Mouse (Mus musculus): ENCODE measurements around the gene Zbtb38. TPM values are rescaled to one million over a fixed set of nuclear protein-coding genes. Genes with fewer than 3 reads are reported as not detected.

Gene Zbtb38
- polyA plus RNA-seq, 1 experiment from 2014 or later: 13.4 TPM

- no peak for DNase-seq (ENCODE audit: low spot score)
- Histone ChIP-seq H3K36me3 (peaks cover 11% of the 10 kb centered on the region; the same call in 1 of the 2 replicates), H3K27me3 (ENCODE audit: insufficient read depth, poor library complexity, severe bottlenecking) (no peaks in the 10 kb centered on the region), H3K27ac (peak overlapping the region; percentile 99; the same call in 1 of the 2 replicates), H3K4me3 (no peak overlapping the region), H3K9me3 (no peaks in the 10 kb centered on the region), H3K4me1 (peaks cover 38% of the 10 kb centered on the region)
- 61% methylated on average over 8 of the region's 8 CpGs for WGBS
Measured at GRCm38 (mm10) chr9:96721163-96721799, 31.4 kb downstream of the Zbtb38 start.

DNA sequence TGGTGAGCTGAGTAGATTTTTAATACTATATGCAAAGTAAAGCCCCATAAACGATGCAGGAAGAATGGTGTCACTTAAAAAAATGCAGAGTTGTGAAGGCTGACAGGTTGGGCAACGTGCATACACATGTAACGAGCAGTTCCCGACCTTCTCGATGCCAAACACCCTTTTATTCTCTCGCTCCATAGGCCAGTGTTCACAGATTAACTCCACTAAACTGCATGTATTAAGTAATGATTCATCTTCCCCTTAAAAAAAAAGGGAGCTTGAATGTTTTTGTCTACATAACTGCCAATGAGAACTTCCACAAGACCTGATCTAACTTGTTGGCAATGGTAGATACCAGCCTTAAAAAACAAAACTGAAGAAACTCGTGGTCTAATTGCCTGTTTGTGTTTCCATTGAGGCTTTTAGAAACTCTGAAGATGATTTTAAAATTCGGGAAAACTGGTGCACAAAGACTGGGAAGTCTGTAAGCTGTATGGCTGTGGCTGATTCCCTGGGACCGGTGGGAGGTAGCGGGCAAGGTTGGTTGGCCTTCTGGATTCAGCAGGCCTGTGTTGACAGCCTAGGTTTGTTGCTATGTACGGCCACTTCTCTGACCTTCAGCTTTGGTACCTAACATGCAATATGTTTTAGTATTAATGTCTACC is 32.0 kb downstream of the Zbtb38 start:
- Histone ChIP-seq H3K4me1 (peaks cover 35% of the 10 kb centered on the region), H3K9me3 (no peaks in the 10 kb centered on the region), H3K4me3 (peak overlapping the region; percentile 78), H3K27ac (peak overlapping the region; percentile 99), H3K36me3 (peaks cover 13% of the 10 kb centered on the region), H3K27me3 (ENCODE audit: insufficient read depth, poor library complexity, severe bottlenecking) (no peaks in the 10 kb centered on the region)
- 68% methylated on average over 11 of the region's 11 CpGs for WGBS
- no peak for DNase-seq (ENCODE audit: low spot score)

- H3K27me3 ChIP-seq (ENCODE audit: insufficient read depth, poor library complexity, severe bottlenecking): no peaks in the 10 kb centered on the region
- peak; percentile 84 for DNase-seq (ENCODE audit: low spot score)
- peak overlapping the region; percentile 78 for H3K4me3 ChIP-seq
- peaks cover 38% of the 10 kb centered on the region for H3K4me1 ChIP-seq
- peak overlapping the region; percentile 99 for H3K27ac ChIP-seq
- WGBS: under 1% methylated on average over 85 of the region's 85 CpGs
- peaks cover 20% of the 10 kb centered on the region for H3K36me3 ChIP-seq
- H3K9me3 ChIP-seq: no peaks in the 10 kb centered on the region
Measured at GRCm38 (mm10) chr9:96719408-96720158, 33.0 kb downstream of the Zbtb38 start.

- 62% methylated on average over 10 of the region's 10 CpGs for WGBS
- Histone ChIP-seq H3K27ac (peak overlapping the region; percentile 99), H3K4me3 (peak overlapping the region; percentile 78), H3K9me3 (no peaks in the 10 kb centered on the region), H3K27me3 (ENCODE audit: insufficient read depth, poor library complexity, severe bottlenecking) (no peaks in the 10 kb centered on the region), H3K4me1 (peaks cover 40% of the 10 kb centered on the region), H3K36me3 (peaks cover 20% of the 10 kb centered on the region)
- no peak for DNase-seq (ENCODE audit: low spot score)
Measured at GRCm38 (mm10) chr9:96718888-96719287, 33.7 kb downstream of the Zbtb38 start.

GRCm38 (mm10) chr9:96718402-96718798 is 34.2 kb downstream of the Zbtb38 start:
- Histone ChIP-seq H3K36me3 (peaks cover 20% of the 10 kb centered on the region), H3K4me1 (peaks cover 38% of the 10 kb centered on the region), H3K27ac (no peak overlapping the region; the same call in 1 of the 2 replicates), H3K4me3 (peak overlapping the region; percentile 78), H3K27me3 (ENCODE audit: insufficient read depth, poor library complexity, severe bottlenecking) (no peaks in the 10 kb centered on the region), H3K9me3 (no peaks in the 10 kb centered on the region)
- DNase-seq (ENCODE audit: low spot score): no peak
- 87% methylated on average over 8 of the region's 8 CpGs for WGBS

DNA sequence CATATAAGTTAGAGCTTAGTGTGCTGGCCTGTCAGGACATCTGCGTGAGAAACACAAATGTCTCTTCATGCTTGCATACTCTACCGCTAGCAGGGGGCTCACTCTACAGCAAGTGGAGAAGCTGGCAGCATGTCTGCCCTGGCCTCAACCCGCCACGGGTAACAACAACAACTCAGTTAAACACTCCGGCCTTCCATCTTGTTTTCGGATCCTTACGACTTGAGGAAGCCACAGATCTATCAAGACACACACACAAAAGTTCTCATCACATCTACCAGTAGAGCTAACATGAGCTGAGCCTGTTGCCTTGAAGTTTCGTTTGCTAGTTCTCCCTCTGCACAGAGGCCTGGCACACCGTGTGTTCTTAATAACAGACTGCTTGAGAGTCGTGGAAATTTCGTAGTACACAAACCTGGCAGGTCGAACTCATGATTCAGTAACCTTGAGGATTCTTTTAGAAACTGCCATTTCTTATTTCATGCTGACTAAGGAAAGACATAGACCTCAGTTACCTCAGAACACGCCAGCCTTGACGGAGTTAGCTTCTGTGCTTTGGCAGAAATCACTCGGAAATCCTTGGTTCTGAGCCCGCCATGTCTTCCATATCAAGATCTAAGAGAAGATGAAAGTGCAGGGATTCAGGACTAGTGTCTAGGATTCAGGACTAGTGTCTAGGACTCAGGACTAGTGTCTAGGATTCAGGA is 34.8 kb downstream of the Zbtb38 start:
- DNase-seq (ENCODE audit: low spot score): no peak
- peaks cover 20% of the 10 kb centered on the region for H3K36me3 ChIP-seq
- 92% methylated on average over 16 of the region's 16 CpGs for WGBS
- no peaks in the 10 kb centered on the region for H3K9me3 ChIP-seq
- H3K4me3 ChIP-seq: no peak overlapping the region
- peaks cover 41% of the 10 kb centered on the region for H3K4me1 ChIP-seq
- H3K27ac ChIP-seq: no peak overlapping the region
- H3K27me3 ChIP-seq (ENCODE audit: insufficient read depth, poor library complexity, severe bottlenecking): no peaks in the 10 kb centered on the region

GRCm38 (mm10) chr9:96716735-96717444 is 35.7 kb downstream of the Zbtb38 start:
- Histone ChIP-seq H3K27ac (no peak overlapping the region), H3K27me3 (ENCODE audit: insufficient read depth, poor library complexity, severe bottlenecking) (no peaks in the 10 kb centered on the region), H3K9me3 (no peaks in the 10 kb centered on the region), H3K4me1 (peaks cover 51% of the 10 kb centered on the region), H3K4me3 (no peak overlapping the region), H3K36me3 (peaks cover 22% of the 10 kb centered on the region)
- DNase-seq (ENCODE audit: low spot score): no peak
- WGBS: 88% methylated on average over 14 of the region's 14 CpGs

GRCm38 (mm10) chr9:96716136-96716535 is 36.5 kb downstream of the Zbtb38 start:
- no peak for DNase-seq (ENCODE audit: low spot score)
- H3K36me3 ChIP-seq: peaks cover 23% of the 10 kb centered on the region
- no peak overlapping the region for H3K4me3 ChIP-seq
- no peaks in the 10 kb centered on the region for H3K9me3 ChIP-seq
- peaks cover 48% of the 10 kb centered on the region for H3K4me1 ChIP-seq
- H3K27ac ChIP-seq: no peak overlapping the region
- 89% methylated on average over 10 of the region's 10 CpGs for WGBS
- no peaks in the 10 kb centered on the region for H3K27me3 ChIP-seq (ENCODE audit: insufficient read depth, poor library complexity, severe bottlenecking)

DNA sequence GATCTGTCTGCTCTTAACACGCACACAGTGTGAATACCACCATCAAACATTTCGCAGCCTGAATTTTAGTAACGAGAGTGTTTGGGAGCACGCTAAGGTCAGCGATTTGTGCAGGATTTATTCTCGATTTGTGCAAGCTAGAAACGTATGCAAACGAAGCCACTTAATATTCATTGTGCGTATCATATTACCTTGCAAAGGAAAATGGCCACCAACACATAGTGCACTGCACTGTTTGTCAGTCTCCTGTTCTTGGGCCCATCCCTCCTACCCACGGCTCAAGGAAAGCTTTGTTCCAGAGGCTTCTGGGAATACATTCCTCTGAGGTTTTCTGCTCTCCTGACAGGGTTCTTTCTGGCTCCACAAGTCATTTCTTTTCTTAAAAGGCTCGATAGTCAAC is 37.5 kb downstream of the Zbtb38 start:
- peaks cover 23% of the 10 kb centered on the region for H3K36me3 ChIP-seq
- H3K4me1 ChIP-seq: peaks cover 43% of the 10 kb centered on the region
- no peak overlapping the region for H3K27ac ChIP-seq
- 86% methylated on average over 11 of the region's 11 CpGs for WGBS
- no peaks in the 10 kb centered on the region for H3K9me3 ChIP-seq
- no peaks in the 10 kb centered on the region for H3K27me3 ChIP-seq (ENCODE audit: insufficient read depth, poor library complexity, severe bottlenecking)
- no peak overlapping the region for H3K4me3 ChIP-seq
- no peak for DNase-seq (ENCODE audit: low spot score)

DNA sequence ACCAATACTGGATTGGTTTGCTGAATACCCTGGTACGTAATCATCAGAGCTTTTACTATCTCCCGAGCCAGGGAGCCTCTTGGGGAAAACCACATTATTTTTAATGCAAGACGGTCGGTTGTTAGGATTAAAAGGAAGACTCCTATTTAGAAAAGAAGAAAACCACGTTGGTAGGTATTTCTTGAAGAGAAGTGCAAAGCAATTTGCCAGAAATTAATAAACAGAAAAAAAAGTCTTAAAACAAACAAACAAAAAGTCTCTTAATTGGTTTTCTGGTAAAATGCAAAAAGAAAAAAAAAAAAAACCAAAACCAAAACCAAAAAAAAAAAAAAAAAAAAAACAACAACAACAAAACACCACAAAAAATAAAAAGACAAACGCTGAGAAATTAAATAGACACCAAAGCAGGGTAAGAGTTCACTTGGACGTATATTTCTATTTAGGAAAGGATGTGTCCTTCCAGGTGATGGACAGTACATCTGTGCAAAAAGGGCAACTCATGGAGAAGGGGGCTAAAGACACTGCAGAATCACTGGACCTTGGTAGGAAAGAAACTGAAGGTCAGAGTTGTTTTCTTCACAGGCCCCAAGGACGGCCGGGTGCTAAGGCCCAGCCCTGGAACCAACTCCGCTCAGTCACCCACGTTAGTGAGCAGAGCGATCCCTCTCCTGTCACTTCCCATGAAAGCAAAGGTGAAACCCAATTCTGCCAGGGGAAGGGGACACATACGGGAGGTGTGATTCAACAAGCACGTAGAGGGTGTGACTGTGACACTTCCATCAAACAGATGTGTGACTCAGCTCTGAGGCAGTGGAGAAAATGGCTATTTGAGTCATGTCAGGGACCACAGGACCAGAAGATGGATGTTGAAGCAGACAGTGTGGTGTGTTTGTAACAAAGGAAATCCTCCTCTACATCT is 38.9 kb downstream of the Zbtb38 start:
- no peak for DNase-seq (ENCODE audit: low spot score)
- Histone ChIP-seq H3K4me3 (peak overlapping the region; percentile 25; the same call in 1 of the 2 replicates), H3K27ac (peak overlapping the region; percentile 84), H3K4me1 (peaks cover 48% of the 10 kb centered on the region), H3K27me3 (ENCODE audit: insufficient read depth, poor library complexity, severe bottlenecking) (no peaks in the 10 kb centered on the region), H3K9me3 (no peaks in the 10 kb centered on the region), H3K36me3 (peaks cover 27% of the 10 kb centered on the region)
- 69% methylated on average over 14 of the region's 14 CpGs for WGBS

DNA sequence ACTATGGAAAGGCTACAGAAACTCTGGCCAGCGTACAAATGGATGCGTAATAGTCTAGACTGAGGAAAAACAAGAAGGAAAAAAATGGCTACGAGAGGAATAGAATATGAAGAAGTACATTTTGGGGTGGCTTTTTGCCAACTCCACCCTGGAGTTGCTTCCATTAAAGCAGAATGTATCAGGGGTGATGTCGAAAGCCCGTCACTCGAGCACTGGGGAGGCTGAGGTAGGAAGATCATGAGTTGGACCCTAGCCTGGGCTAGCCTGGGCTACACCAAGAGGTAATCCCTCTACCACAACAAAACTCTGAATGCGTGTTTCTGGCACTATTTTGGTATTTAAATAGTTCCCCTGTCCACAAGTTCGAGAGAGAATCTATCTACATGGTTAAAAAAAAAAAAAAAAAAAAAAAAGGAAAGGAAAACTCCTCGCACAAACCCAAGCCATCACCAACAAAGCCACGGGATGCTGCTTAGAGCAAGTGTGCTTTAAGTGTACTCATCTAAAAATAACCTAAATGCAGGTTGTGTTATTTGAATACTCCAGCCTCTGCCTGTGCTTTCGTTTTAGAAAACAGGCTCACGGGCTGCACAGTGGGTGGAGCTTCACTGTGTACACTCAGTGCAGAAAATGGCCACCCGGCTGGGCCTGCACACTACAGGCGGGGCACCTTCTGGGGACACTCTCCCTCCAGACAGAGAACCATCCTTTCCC is 39.7 kb downstream of the Zbtb38 start:
- peaks cover 54% of the 10 kb centered on the region for H3K4me1 ChIP-seq
- H3K36me3 ChIP-seq: peaks cover 26% of the 10 kb centered on the region
- H3K4me3 ChIP-seq: peak overlapping the region; percentile 25; the same call in 1 of the 2 replicates
- H3K9me3 ChIP-seq: no peaks in the 10 kb centered on the region
- no peak for DNase-seq (ENCODE audit: low spot score)
- H3K27me3 ChIP-seq (ENCODE audit: insufficient read depth, poor library complexity, severe bottlenecking): no peaks in the 10 kb centered on the region
- peak overlapping the region; percentile 84 for H3K27ac ChIP-seq
- WGBS: 76% methylated on average over 14 of the region's 14 CpGs
